Mouse (Mus musculus) heart, embryonic 13.5 days (tissue): ENCODE results near the gene Aym1. TPM values are rescaled to one million over a fixed set of nuclear protein-coding genes. Genes with fewer than 3 reads are reported as not detected.

Experiments
- microRNA-seq: library from miRNA; unstranded; fragments of <30 nt; microRNA quantifications from one replicate; pipeline ENCODE4, GENCODE M21; 2016
- polyA plus RNA-seq: library from polyadenylated mRNA; unstranded; fragments of >200 nt; fragmentation: Nextera tagmentation; extraction: Ambion mirVana; gene quantifications from 2 replicates; pipeline ENCODE4 v1.2.1, GENCODE M21; 2015

Gene Aym1
- polyA plus RNA-seq, 1 experiment from 2014 or later = not detected

Small RNAs within 50 kb of the gene (microRNA-seq; reads per million reads assigned to microRNA genes)
- gene Mir7229 = not detected
- gene Mir7230 = not detected

Other genes starting within 250 kb of the Aym1 start
- 14.4 and 14.8 TPM in 2 replicates for gene 2900026A02Rik, start 136.1 kb upstream of the Aym1 start, polyA plus RNA-seq
- gene Tmem211, start 130.4 kb upstream of the Aym1 start, polyA plus RNA-seq = not detected in 2 replicates
- 1.5 TPM in 2 replicates for gene Sgsm1, start 46.5 kb upstream of the Aym1 start, polyA plus RNA-seq
- 3.8 and 4.0 TPM in 2 replicates for gene Wscd2, start 133.0 kb downstream of the Aym1 start, polyA plus RNA-seq